Mouse (Mus musculus): ENCODE data around the gene Myzap.
"Not testable (repeated sequence)": the region's sequence is repeated elsewhere in the genome, so short reads cannot be mapped to it uniquely, and the experiment has no call there.

Gene Myzap

DNA sequence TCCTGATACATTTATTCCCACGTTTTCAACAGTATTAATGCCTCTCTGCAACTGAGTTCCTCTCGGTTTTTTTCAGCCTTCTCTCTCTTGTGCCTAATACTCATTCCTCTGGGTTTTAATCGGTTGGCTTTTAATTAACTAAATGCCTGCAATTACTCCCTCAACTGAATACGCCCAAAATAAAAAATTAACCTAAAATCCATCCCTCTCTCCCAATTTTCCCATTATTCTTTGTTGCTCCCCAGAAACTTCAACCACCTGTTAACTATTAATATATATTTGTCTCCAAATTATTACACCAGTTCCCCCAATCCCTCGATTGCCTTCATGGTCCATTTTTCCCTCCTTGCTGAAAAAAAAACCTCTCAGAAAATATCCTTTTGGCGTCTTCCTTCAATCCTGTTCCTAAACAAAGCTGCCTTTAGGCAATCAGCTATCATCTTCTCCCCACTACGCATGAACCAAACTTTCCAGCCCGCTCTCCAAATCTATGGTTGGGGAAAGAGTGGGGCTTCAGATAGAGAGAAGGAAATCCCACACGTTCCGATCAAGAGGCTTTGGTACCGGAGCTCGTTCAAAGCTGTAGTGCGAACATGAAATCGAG lies 107.2 kb downstream of the Myzap start:
- no peak for DNase-seq (ENCODE audit: low read depth, low spot score)

- not testable (repeated sequence) for DNase-seq (ENCODE audit: low read depth, low spot score)
These were observed 108.3 kb downstream of the Myzap start for GRCm38 (mm10) chr9:71483872-71484271.

GRCm38 (mm10) chr9:71480305-71480704 lies 111.9 kb downstream of the Myzap start:
- DNase-seq (ENCODE audit: low read depth, low spot score): no peak

- no peak for DNase-seq (ENCODE audit: low read depth, low spot score)
These were observed 112.7 kb downstream of the Myzap start for GRCm38 (mm10) chr9:71479413-71479812.

DNA sequence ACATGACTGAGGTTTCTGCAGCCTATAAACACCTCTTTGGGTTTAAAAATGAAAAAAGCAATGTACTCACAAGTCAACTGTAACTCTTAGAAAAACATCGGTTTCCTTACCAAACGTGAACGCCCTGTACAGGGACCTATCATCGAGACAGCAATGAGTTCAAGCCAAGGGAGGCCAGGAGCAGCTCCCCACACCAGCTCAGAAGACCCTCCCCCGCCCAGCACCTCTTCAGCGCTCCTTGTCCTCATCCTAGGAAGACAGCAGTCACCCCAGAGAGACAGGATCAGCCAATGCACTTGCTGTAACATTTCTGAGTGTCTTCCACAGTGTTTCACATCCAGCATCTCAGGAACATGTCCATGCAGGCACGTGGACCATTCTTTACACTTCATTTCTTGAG lies 113.6 kb downstream of the Myzap start:
- no peak for DNase-seq (ENCODE audit: low read depth, low spot score)

DNA sequence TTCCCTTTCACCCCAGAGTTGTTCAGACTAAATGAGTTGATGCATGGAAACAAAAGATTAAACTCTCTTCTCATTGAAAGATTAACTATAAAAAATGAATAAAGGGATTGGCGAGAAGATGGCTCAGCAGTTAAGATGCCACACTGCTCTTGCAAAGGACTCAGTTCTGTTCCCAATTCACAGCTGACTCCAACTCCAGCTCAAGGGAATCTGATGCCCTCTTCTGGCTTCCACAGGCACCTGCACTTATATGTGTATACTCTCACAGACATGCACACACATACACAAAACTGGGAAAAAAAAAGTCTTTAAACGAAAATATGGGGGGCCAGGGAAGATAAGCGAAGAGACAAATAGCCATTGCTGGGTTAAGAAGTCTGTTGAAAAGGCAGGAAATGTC lies 115.6 kb downstream of the Myzap start:
- DNase-seq (ENCODE audit: low read depth, low spot score): no peak

DNA sequence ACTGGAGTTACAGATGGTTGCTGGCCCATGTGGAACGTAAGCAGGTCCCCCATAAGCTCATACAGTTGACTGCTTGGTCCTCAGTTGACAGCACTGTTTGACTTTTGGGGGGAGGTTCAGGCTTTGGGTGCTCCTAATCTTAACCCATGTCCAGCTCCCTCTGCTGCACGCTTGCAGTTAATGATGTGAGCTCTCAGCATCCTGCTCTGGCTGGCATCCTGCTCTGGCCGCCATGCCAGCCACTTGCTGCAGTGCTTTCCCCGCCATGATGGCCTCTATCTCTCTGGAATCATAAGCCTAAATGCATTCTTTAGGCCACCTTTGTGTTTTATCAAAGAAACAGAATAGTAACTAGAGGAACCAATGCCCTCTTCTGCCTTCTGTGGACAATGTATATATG lies 116.6 kb downstream of the Myzap start:
- DNase-seq (ENCODE audit: low read depth, low spot score): no peak

DNA sequence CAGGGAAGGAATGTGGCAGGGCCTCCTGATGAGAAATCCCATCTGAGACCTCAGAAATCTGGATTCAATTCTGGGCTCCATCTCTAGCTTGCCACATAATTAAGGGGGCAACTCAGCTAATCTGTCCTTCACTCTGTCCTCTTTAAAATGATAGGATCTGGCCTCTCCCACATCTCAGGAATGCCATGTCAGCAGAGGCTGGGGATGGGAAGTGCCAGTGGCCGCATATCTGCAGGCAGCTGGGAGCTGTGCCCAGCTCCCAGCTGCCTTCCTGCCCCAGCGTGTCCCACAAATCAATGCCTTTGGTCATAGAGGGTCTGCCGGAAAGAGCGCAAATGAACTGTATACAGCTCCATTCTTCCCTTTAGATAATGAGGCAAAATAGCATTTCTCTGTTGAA lies 124.7 kb downstream of the Myzap start:
- DNase-seq (ENCODE audit: low read depth, low spot score): no peak

- DNase-seq (ENCODE audit: low read depth, low spot score): no peak
These were observed 126.0 kb downstream of the Myzap start for GRCm38 (mm10) chr9:71466111-71466510.

DNA sequence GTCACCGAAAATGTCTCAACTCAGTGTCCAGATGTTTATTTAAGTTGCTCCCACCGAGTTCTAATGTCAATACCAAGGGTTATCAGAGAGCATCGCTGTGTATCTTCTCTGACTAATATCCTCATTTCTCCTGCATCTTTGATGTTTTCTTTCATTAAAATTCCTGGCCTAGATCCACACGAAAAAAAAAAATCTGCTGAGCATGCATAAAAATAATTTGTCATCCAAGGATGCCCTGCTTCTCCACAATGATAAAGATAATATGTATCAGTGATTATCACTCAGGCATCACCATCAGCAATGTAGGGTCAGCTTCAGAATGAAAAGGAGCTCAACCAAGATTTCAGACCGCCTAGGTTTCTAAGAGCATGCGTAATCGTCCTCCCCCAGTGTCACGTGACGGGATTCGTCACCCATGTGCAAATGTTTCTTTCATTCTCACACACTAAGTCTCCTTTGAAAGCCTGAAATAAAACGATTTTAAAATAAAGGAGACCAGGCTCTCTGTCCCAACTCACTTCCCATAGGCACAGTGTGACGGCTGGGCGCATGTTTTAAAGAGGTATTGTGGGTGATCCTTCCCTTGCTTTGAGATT lies 129.0 kb downstream of the Myzap start:
- DNase-seq (ENCODE audit: low read depth, low spot score): no peak

DNA sequence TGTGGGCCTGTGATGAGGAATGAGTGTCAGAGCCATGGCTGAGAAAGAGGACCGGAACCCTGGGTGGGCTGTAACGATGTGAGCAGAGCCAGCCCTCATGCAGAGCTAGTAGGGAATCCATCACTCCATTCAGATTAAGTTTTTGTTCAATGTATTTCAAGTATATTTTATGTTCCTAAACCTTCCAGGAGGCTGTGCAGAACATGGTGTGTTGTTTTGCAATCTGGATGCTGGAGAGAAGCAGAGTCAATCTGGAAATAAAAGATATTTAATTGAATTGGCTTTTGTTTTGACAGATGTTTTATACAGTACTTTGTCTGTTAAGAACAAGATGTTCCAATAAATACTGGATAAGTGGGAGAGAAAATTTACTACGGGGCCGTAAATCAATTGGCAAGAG lies 135.4 kb downstream of the Myzap start:
- no peak for DNase-seq (ENCODE audit: low read depth, low spot score)

Data from brain, embryonic 18.5 days (tissue).